18 mouse cellular contexts compared by ENCODE assay signal in genomic region chr12:84459845-84460244, GRCm38 (mm10). TPM values are rescaled to one million over a fixed set of nuclear protein-coding genes. Genes with fewer than 3 reads are reported as not detected.
DNase-seq lines count a peak whose midpoint lies in the region; ATAC-seq and TF ChIP-seq lines count a peak whose summit lies in the region.
"Had no signal": no experiment of that assay in that cellular context is flagged by ENCODE, and none has a peak within 500 bp of the region (broad histone marks: within the 10 kb centered on the region; RNA-seq: fewer than 3 reads in every experiment).

No protein-coding gene starts in this region.

- no peaks in the 10 kb centered on the region for H3K27me3 ChIP-seq in kidney, postnatal 0 days (ENCODE audit: insufficient read depth, low read length)
- no peaks in the 10 kb centered on the region for H3K27me3 ChIP-seq in Patski
- no peaks in the 10 kb centered on the region for H3K27me3 ChIP-seq in stomach, postnatal 0 days (ENCODE audit: control insufficient read depth, insufficient read depth, low read length)
- H3K27me3 ChIP-seq: limb, embryonic 12.5 days; midbrain, embryonic 12.5 days had no signal

- in situ Hi-C loops in Patski (cut with MboI; ENCODE audit: low pct_unique_long_range_greater_than_20kb): no loop called here

- peaks cover 30% of the 10 kb centered on the region for H3K36me3 ChIP-seq in kidney, postnatal 0 days (ENCODE audit: insufficient read depth, low read length)
- H3K36me3 ChIP-seq in stomach, postnatal 0 days (ENCODE audit: control insufficient read depth, insufficient read depth, low read length): peaks cover 4% of the 10 kb centered on the region; the same call in 1 of the 2 replicates

- no peaks in the 10 kb centered on the region for H3K9me3 ChIP-seq in kidney, postnatal 0 days (replicated peaks; ENCODE audit: low read length)
- H3K9me3 ChIP-seq in stomach, postnatal 0 days (ENCODE audit: control insufficient read depth, low read length): no peaks in the 10 kb centered on the region
- H3K9me3 ChIP-seq: limb, embryonic 12.5 days; midbrain, embryonic 12.5 days had no signal

- CTCF ChIA-PET in Patski (lab: Charles Lee): no interaction called here

- no peak overlapping the region for H3K9ac ChIP-seq in kidney, postnatal 0 days (ENCODE audit: low read depth, low read length)
- H3K9ac ChIP-seq in stomach, postnatal 0 days (ENCODE audit: low read length): no peak overlapping the region
- H3K9ac ChIP-seq: limb, embryonic 12.5 days; midbrain, embryonic 12.5 days had no signal

- no peak for TF ChIP-seq EP300 in stomach, postnatal 0 days (optimal IDR thresholded peaks at IDR 0.05)

- TF ChIP-seq CTCF in kidney, postnatal 0 days (IDR thresholded peaks at IDR 0.05; ENCODE audit: low read depth): peak; percentile 49; the same call in 1 of the 2 replicates
- peak; percentile 35 for TF ChIP-seq CTCF in Patski (IDR thresholded peaks at IDR 0.05)
- TF ChIP-seq CTCF in stomach, postnatal 0 days (IDR thresholded peaks at IDR 0.05; ENCODE audit: low read depth): peak; percentile 57

- POLR2A ChIA-PET in Patski (lab: Charles Lee): no interaction called here

- no peak overlapping the region for H3K27ac ChIP-seq in kidney, postnatal 0 days
- H3K27ac ChIP-seq in stomach, postnatal 0 days (replicated peaks): no peak overlapping the region
- H3K27ac ChIP-seq: left cerebral cortex, adult 2 months; limb, embryonic 12.5 days; macrophage; midbrain, embryonic 12.5 days had no signal

- WGBS in kidney, postnatal 0 days: 50% methylated on average over 1 of the region's 1 CpGs
- 59% methylated on average over 1 of the region's 1 CpGs for WGBS in stomach, postnatal 0 days

- no peak overlapping the region for H3K4me2 ChIP-seq in kidney, postnatal 0 days (ENCODE audit: low read length)
- H3K4me2 ChIP-seq in stomach, postnatal 0 days (replicated peaks; ENCODE audit: low read depth): no peak overlapping the region
- H3K4me2 ChIP-seq: heart, embryonic 11.5 days; limb, embryonic 12.5 days; midbrain, embryonic 12.5 days had no signal

- peak; percentile 53 for DNase-seq in kidney, postnatal 0 days (ENCODE audit: low spot score)
- DNase-seq in kidney, postnatal 14 days: no peak
- peak; percentile 8 for DNase-seq in lung, postnatal 10 days
- DNase-seq in lung, adult 18-20 months: no peak
- DNase-seq in Patski (ENCODE audit: low read depth, low spot score): no peak
- DNase-seq in stomach, postnatal 0 days (ENCODE audit: low spot score): no peak
- DNase-seq in spleen, postnatal 14 days (ENCODE audit: low spot score in 2 of 2): no peak
- DNase-seq: adrenal gland, adult 2 months; cerebellum, adult 18-20 months; gastrocnemius, postnatal 36 days; kidney, adult 11 months; right cerebral cortex, postnatal 14 days; thymus, adult 2 months had no signal

- ATAC-seq in kidney, postnatal 0 days (replicated peaks; ENCODE audit: low FRiP score, low read depth): no peak
- ATAC-seq in Patski: no peak
- no peak for ATAC-seq in stomach, postnatal 0 days (ENCODE audit: low FRiP score, low TSS enrichment)

- H3K4me3 ChIP-seq in kidney, postnatal 0 days (replicated peaks; ENCODE audit: low read depth, low read length): no peak overlapping the region
- H3K4me3 ChIP-seq in stomach, postnatal 0 days (ENCODE audit: low read depth, low read length): no peak overlapping the region
- H3K4me3 ChIP-seq: left cerebral cortex, adult 2 months; limb, embryonic 12.5 days; midbrain, embryonic 12.5 days had no signal

- no peaks in the 10 kb centered on the region for H3K4me1 ChIP-seq in kidney, postnatal 0 days (replicated peaks; ENCODE audit: insufficient read depth, low read length)
- H3K4me1 ChIP-seq in stomach, postnatal 0 days (replicated peaks; ENCODE audit: control insufficient read depth, insufficient read depth): no peaks in the 10 kb centered on the region
- H3K4me1 ChIP-seq: limb, embryonic 12.5 days; midbrain, embryonic 12.5 days had no signal

RNA-seq across cellular contexts. Expression of gene Lin52, which starts 8.6 kb away (rescaled TPM):
- 18.7 and 19.5 TPM in 2 replicates for polyA plus RNA-seq in kidney, postnatal 0 days (2015; fragmentation: Nextera tagmentation; extraction: Ambion mirVana)
- 11.0 TPM for polyA plus RNA-seq in Patski (2021)
- 8.5 and 8.7 TPM in 2 replicates for polyA plus RNA-seq in stomach, postnatal 0 days (2015; fragmentation: Nextera tagmentation; extraction: Ambion mirVana)

RNA-seq across cellular contexts. Expression of gene Aldh6a1, which starts 9.0 kb away (rescaled TPM):
- 122 and 128 TPM in 2 replicates for polyA plus RNA-seq in kidney, postnatal 0 days (2015; fragmentation: Nextera tagmentation; extraction: Ambion mirVana)
- 25.0 TPM for polyA plus RNA-seq in Patski (2021)
- 43.4 and 52.1 TPM in 2 replicates for polyA plus RNA-seq in stomach, postnatal 0 days (2015; fragmentation: Nextera tagmentation; extraction: Ambion mirVana)

RNA-seq across cellular contexts. Expression of gene Rnf113a2, which starts 42.8 kb away (rescaled TPM):
- 28.4 and 28.8 TPM in 2 replicates for polyA plus RNA-seq in kidney, postnatal 0 days (2015; fragmentation: Nextera tagmentation; extraction: Ambion mirVana)
- polyA plus RNA-seq in Patski (2021): 18.1 TPM
- 21.6 and 22.0 TPM in 2 replicates for polyA plus RNA-seq in stomach, postnatal 0 days (2015; fragmentation: Nextera tagmentation; extraction: Ambion mirVana)

RNA-seq across cellular contexts. Expression of gene Bbof1, which starts 51.0 kb away (rescaled TPM):
- polyA plus RNA-seq in kidney, postnatal 0 days (2015; fragmentation: Nextera tagmentation; extraction: Ambion mirVana): 1.3 and 1.4 TPM in 2 replicates
- 2.2 TPM for polyA plus RNA-seq in Patski (2021)
- polyA plus RNA-seq in stomach, postnatal 0 days (2015; fragmentation: Nextera tagmentation; extraction: Ambion mirVana): 0.68 and 0.74 TPM in 2 replicates
- polyA plus RNA-seq: adrenal gland, adult 2 months had no signal

RNA-seq across cellular contexts. Expression of gene Entpd5, which starts 51.0 kb away (rescaled TPM):
- 85.5 and 99.1 TPM in 2 replicates for polyA plus RNA-seq in kidney, postnatal 0 days (2015; fragmentation: Nextera tagmentation; extraction: Ambion mirVana)
- 21.1 TPM for polyA plus RNA-seq in Patski (2021)
- polyA plus RNA-seq in stomach, postnatal 0 days (2015; fragmentation: Nextera tagmentation; extraction: Ambion mirVana): 44.8 and 48.8 TPM in 2 replicates

Comparison
In these comparisons a context has a peak if more than half of its experiments do, and no peak if none do; other contexts are left out.
1. DNase-seq: peak in kidney, postnatal 0 days (single experiment) and lung, postnatal 10 days (single experiment); none in kidney, postnatal 14 days (single experiment), lung, adult 18-20 months (0 of 2), Patski (single experiment), stomach, postnatal 0 days (single experiment) and spleen, postnatal 14 days (0 of 2).
2. Peak in every context shown above with its lines, with median percentiles within 50 percentile points of each other: CTCF ChIP-seq.